In genomic region chr5:134545242-134545629, GRCm38 (mm10) we compare ENCODE assay signal across 12 mouse cellular contexts. TPM values are rescaled to one million over a fixed set of nuclear protein-coding genes. Genes with fewer than 3 reads are reported as not detected.
DNase-seq lines count a peak whose midpoint lies in the region; ATAC-seq lines count a peak whose summit lies in the region.
"Had no signal": no experiment of that assay in that cellular context is flagged by ENCODE, and none has a peak within 500 bp of the region (broad histone marks: within the 10 kb centered on the region; RNA-seq: fewer than 3 reads in every experiment).

No protein-coding gene starts in this region.

- H3K9me3 ChIP-seq in hindbrain, embryonic 11.5 days (ENCODE audit: control insufficient read depth, low read length), result no peaks in the 10 kb centered on the region
- H3K9me3 ChIP-seq in hindbrain, embryonic 10.5 days, result no peaks in the 10 kb centered on the region
- H3K9me3 ChIP-seq in midbrain, embryonic 11.5 days (ENCODE audit: control insufficient read depth, low read length), result no peaks in the 10 kb centered on the region
- H3K9me3 ChIP-seq in midbrain, embryonic 15.5 days, result no peaks in the 10 kb centered on the region
- H3K9me3 ChIP-seq: lung, embryonic 15.5 days had no signal

- H3K4me1 ChIP-seq in hindbrain, embryonic 11.5 days (replicated peaks; ENCODE audit: control insufficient read depth, insufficient read depth, low read length), result peaks cover 2% of the 10 kb centered on the region; the same call in 1 of the 2 replicates
- peaks cover 60% of the 10 kb centered on the region for H3K4me1 ChIP-seq in hindbrain, embryonic 10.5 days (replicated peaks)
- H3K4me1 ChIP-seq in midbrain, embryonic 11.5 days (ENCODE audit: control insufficient read depth, insufficient read depth, low read length), result peaks cover 13% of the 10 kb centered on the region
- H3K4me1 ChIP-seq in midbrain, embryonic 15.5 days, result peaks cover 56% of the 10 kb centered on the region

- H3K36me3 ChIP-seq in hindbrain, embryonic 11.5 days (ENCODE audit: control insufficient read depth, insufficient read depth, low read length), result no peaks in the 10 kb centered on the region
- H3K36me3 ChIP-seq in hindbrain, embryonic 10.5 days, result peaks cover 17% of the 10 kb centered on the region
- H3K36me3 ChIP-seq in midbrain, embryonic 11.5 days (ENCODE audit: control insufficient read depth, insufficient read depth, low read length), result no peaks in the 10 kb centered on the region
- H3K36me3 ChIP-seq in midbrain, embryonic 15.5 days (replicated peaks), result no peaks in the 10 kb centered on the region
- no peaks in the 10 kb centered on the region for H3K36me3 ChIP-seq in splenic B cell, adult 2 months (ENCODE audit: control insufficient read depth, insufficient read depth, low read length, poor library complexity, severe bottlenecking)
- H3K36me3 ChIP-seq: lung, embryonic 15.5 days had no signal

- 49% methylated on average over 3 of the region's 3 CpGs for WGBS in hindbrain, embryonic 11.5 days
- 57% methylated on average over 3 of the region's 3 CpGs for WGBS in hindbrain, embryonic 10.5 days
- 59% methylated on average over 3 of the region's 3 CpGs for WGBS in midbrain, embryonic 11.5 days
- 57% methylated on average over 3 of the region's 3 CpGs for WGBS in midbrain, embryonic 15.5 days

- no peak overlapping the region for H3K9ac ChIP-seq in hindbrain, embryonic 11.5 days (ENCODE audit: low read depth, low read length)
- no peak overlapping the region for H3K9ac ChIP-seq in midbrain, embryonic 11.5 days (ENCODE audit: low read length)
- no peak overlapping the region for H3K9ac ChIP-seq in midbrain, embryonic 15.5 days
- H3K9ac ChIP-seq: lung, embryonic 15.5 days had no signal

- H3K4me3 ChIP-seq in hindbrain, embryonic 11.5 days (ENCODE audit: low read depth, low read length), result no peak overlapping the region
- H3K4me3 ChIP-seq in hindbrain, embryonic 10.5 days, result no peak overlapping the region
- H3K4me3 ChIP-seq in midbrain, embryonic 11.5 days (ENCODE audit: low read depth, low read length), result no peak overlapping the region
- H3K4me3 ChIP-seq in midbrain, embryonic 15.5 days, result no peak overlapping the region
- H3K4me3 ChIP-seq: lung, embryonic 15.5 days had no signal

- peak; percentile 36 for DNase-seq in hindbrain, embryonic 11.5 days (ENCODE audit: low spot score)
- no peak for DNase-seq in hindbrain, embryonic 10.5 days (ENCODE audit: low spot score)
- DNase-seq in midbrain, embryonic 11.5 days (ENCODE audit: low spot score, missing footprints), result peak; percentile 86
- DNase-seq in ZHBTc4 (ENCODE audit: low read depth, low spot score), result peak; percentile 70
- peak; percentile 49 for DNase-seq in splenic B cell, adult 2 months (ENCODE audit: low read depth, low spot score)
- no peak for DNase-seq in embryo, embryonic 9.5 days (ENCODE audit: extremely low spot score)

- no peak overlapping the region for H3K4me2 ChIP-seq in hindbrain, embryonic 11.5 days (replicated peaks; ENCODE audit: low read depth, low read length)
- H3K4me2 ChIP-seq in midbrain, embryonic 11.5 days, result no peak overlapping the region
- H3K4me2 ChIP-seq in midbrain, embryonic 15.5 days, result no peak overlapping the region
- H3K4me2 ChIP-seq: lung, embryonic 15.5 days had no signal

- no peak overlapping the region for H3K27ac ChIP-seq in hindbrain, embryonic 11.5 days (ENCODE audit: low read depth, low read length)
- H3K27ac ChIP-seq in hindbrain, embryonic 10.5 days, result no peak overlapping the region
- H3K27ac ChIP-seq in midbrain, embryonic 11.5 days (ENCODE audit: low read depth, low read length), result no peak overlapping the region
- H3K27ac ChIP-seq in midbrain, embryonic 15.5 days, result no peak overlapping the region
- H3K27ac ChIP-seq: lung, embryonic 15.5 days had no signal

- no peak for ATAC-seq in hindbrain, embryonic 11.5 days (ENCODE audit: low FRiP score)
- no peak for ATAC-seq in midbrain, embryonic 11.5 days (ENCODE audit: low FRiP score)
- ATAC-seq in midbrain, embryonic 15.5 days (replicated peaks), result no peak
- no peak for ATAC-seq in megakaryocyte-erythroid progenitor cell, adult 5-6 weeks (replicated peaks; ENCODE audit: low FRiP score, low TSS enrichment, poor library complexity, severe bottlenecking)
- ATAC-seq: Patski had no signal

- H3K27me3 ChIP-seq in hindbrain, embryonic 11.5 days (ENCODE audit: control insufficient read depth, insufficient read depth, low read length), result no peaks in the 10 kb centered on the region
- no peaks in the 10 kb centered on the region for H3K27me3 ChIP-seq in hindbrain, embryonic 10.5 days (ENCODE audit: insufficient read depth, poor library complexity, severe bottlenecking)
- H3K27me3 ChIP-seq in midbrain, embryonic 11.5 days (ENCODE audit: control insufficient read depth, insufficient read depth, low read length), result no peaks in the 10 kb centered on the region
- no peaks in the 10 kb centered on the region for H3K27me3 ChIP-seq in midbrain, embryonic 15.5 days (replicated peaks)
- H3K27me3 ChIP-seq in splenic B cell, adult 2 months (ENCODE audit: control insufficient read depth, insufficient read depth, low read length, poor library complexity, severe bottlenecking), result no peaks in the 10 kb centered on the region
- H3K27me3 ChIP-seq: lung, embryonic 15.5 days; Patski had no signal

RNA-seq across cellular contexts. Expression of gene Clip2, which starts 7.0 kb away (rescaled TPM):
- polyA plus RNA-seq in hindbrain, embryonic 11.5 days (2014; fragmentation: Nextera tagmentation; extraction: Ambion mirVana), result 7.4 and 8.0 TPM in 2 replicates
- polyA plus RNA-seq in hindbrain, embryonic 10.5 days (2016; fragmentation: Nextera tagmentation; extraction: Ambion mirVana), result 6.0 and 8.1 TPM in 2 replicates
- 5.6 and 5.8 TPM in 2 replicates for polyA plus RNA-seq in midbrain, embryonic 11.5 days (2014; fragmentation: Nextera tagmentation; extraction: Ambion mirVana)
- 16.1 and 16.9 TPM in 2 replicates for polyA plus RNA-seq in midbrain, embryonic 15.5 days (2015; fragmentation: Nextera tagmentation; extraction: Ambion mirVana)
- 4.6 and 5.6 TPM in 2 replicates for total RNA-seq in megakaryocyte-erythroid progenitor cell, adult 5-6 weeks (2014; fragmentation: Nextera tagmentation)
- total RNA-seq in megakaryocyte-erythroid progenitor cell, adult 5-6 weeks (2017), result 7.0 and 8.3 TPM in 2 replicates

RNA-seq across cellular contexts. Expression of gene Syna, which starts 14.7 kb away (rescaled TPM):
- not detected in 2 replicates for polyA plus RNA-seq in hindbrain, embryonic 11.5 days (2014; fragmentation: Nextera tagmentation; extraction: Ambion mirVana)
- 0.09 and 0.12 TPM in 2 replicates for polyA plus RNA-seq in hindbrain, embryonic 10.5 days (2016; fragmentation: Nextera tagmentation; extraction: Ambion mirVana)
- 0.30 TPM in 1 of 2 replicates, not detected in the other for polyA plus RNA-seq in midbrain, embryonic 11.5 days (2014; fragmentation: Nextera tagmentation; extraction: Ambion mirVana)
- 0.64 and 0.98 TPM in 2 replicates for polyA plus RNA-seq in midbrain, embryonic 15.5 days (2015; fragmentation: Nextera tagmentation; extraction: Ambion mirVana)
- not detected in 2 replicates for total RNA-seq in megakaryocyte-erythroid progenitor cell, adult 5-6 weeks (2014; fragmentation: Nextera tagmentation)
- total RNA-seq in megakaryocyte-erythroid progenitor cell, adult 5-6 weeks (2017), result not detected in 2 replicates
- total RNA-seq: gastrocnemius, postnatal 25 days; heart, postnatal 10 days had no signal

RNA-seq across cellular contexts. Expression of gene Rfc2, which starts 35.9 kb away (rescaled TPM):
- polyA plus RNA-seq in hindbrain, embryonic 11.5 days (2014; fragmentation: Nextera tagmentation; extraction: Ambion mirVana), result 291 and 298 TPM in 2 replicates
- 366 and 403 TPM in 2 replicates for polyA plus RNA-seq in hindbrain, embryonic 10.5 days (2016; fragmentation: Nextera tagmentation; extraction: Ambion mirVana)
- polyA plus RNA-seq in midbrain, embryonic 11.5 days (2014; fragmentation: Nextera tagmentation; extraction: Ambion mirVana), result 321 and 338 TPM in 2 replicates
- 191 and 194 TPM in 2 replicates for polyA plus RNA-seq in midbrain, embryonic 15.5 days (2015; fragmentation: Nextera tagmentation; extraction: Ambion mirVana)
- total RNA-seq in megakaryocyte-erythroid progenitor cell, adult 5-6 weeks (2014; fragmentation: Nextera tagmentation), result 241 and 279 TPM in 2 replicates
- total RNA-seq in megakaryocyte-erythroid progenitor cell, adult 5-6 weeks (2017), result 113 and 125 TPM in 2 replicates

Comparison
In these comparisons a context has a peak if more than half of its experiments do, and no peak if none do; other contexts are left out.
1. DNase-seq: peak in hindbrain, embryonic 11.5 days (single experiment), midbrain, embryonic 11.5 days (single experiment), ZHBTc4 (single experiment) and splenic B cell, adult 2 months (single experiment); none in hindbrain, embryonic 10.5 days (single experiment) and embryo, embryonic 9.5 days (single experiment).